Mouse (Mus musculus): ENCODE measurements around the gene Anln.

GRCm38 (mm10) chr9:22319109-22319508 lies 69.9 kb downstream of the Anln start:
- no peak for TF ChIP-seq CTCF (IDR thresholded peaks at IDR 0.05; ENCODE audit: control insufficient read depth, insufficient read depth, low read length)
- no peak for TF ChIP-seq POLR2A (IDR thresholded peaks at IDR 0.05; ENCODE audit: borderline replicate concordance, control insufficient read depth, low read depth, low read length)

Data from bone marrow, adult 2 months (tissue).